Mouse (Mus musculus) forebrain, embryonic 13.5 days (tissue): ENCODE results near the gene Nek8. TPM values are rescaled to one million over a fixed set of nuclear protein-coding genes. Genes with fewer than 3 reads are reported as not detected.
A peak's percentile ranks its signal among the peaks of the same experiment; 100 is the strongest.
"Not testable (repeated sequence)": the region's sequence is repeated elsewhere in the genome, so short reads cannot be mapped to it uniquely, and the experiment has no call there.

Experiments
- ATAC-seq: fragments of 200-750 bp; cut with Nextera tagmentation; 2 replicates; pipeline ENCODE4 v1.8.0; 2017
- H3K27ac ChIP-seq: fragments of 300-500 bp; sonication (generic); 2 replicates; pipeline ENCODE4 v1.5.1; 2015; ENCODE audit warnings: inconsistent platforms, mild to moderate bottlenecking, moderate library complexity
- H3K27me3 ChIP-seq: fragments of 300-500 bp; sonication (generic); 2 replicates; pipeline ENCODE4 v1.6.1; 2015; ENCODE audit warnings: mild to moderate bottlenecking, inconsistent platforms
- H3K36me3 ChIP-seq: fragments of 300-500 bp; sonication (generic); 2 replicates; pipeline ENCODE4 v1.6.1; 2015; ENCODE audit warnings: mild to moderate bottlenecking, inconsistent platforms; ENCODE audit not compliant: poor library complexity, severe bottlenecking
- H3K4me1 ChIP-seq: fragments of 300-500 bp; sonication (generic); 2 replicates; pipeline ENCODE4 v1.6.1; 2015; ENCODE audit warnings: inconsistent platforms
- H3K4me2 ChIP-seq: fragments of 300-500 bp; sonication (generic); 2 replicates; pipeline ENCODE4 v1.6.1; 2015; ENCODE audit warnings: inconsistent platforms, mild to moderate bottlenecking, moderate library complexity
- H3K4me3 ChIP-seq: fragments of 300-500 bp; sonication (generic); 2 replicates; pipeline ENCODE4 v1.5.1; 2015; ENCODE audit warnings: mild to moderate bottlenecking, inconsistent platforms
- H3K9ac ChIP-seq: fragments of 300-500 bp; sonication (generic); 2 replicates; pipeline ENCODE4 v1.6.1; 2015; ENCODE audit warnings: mild to moderate bottlenecking, inconsistent platforms
- H3K9me3 ChIP-seq: fragments of 300-500 bp; sonication (generic); replicated peaks from 2 replicates; pipeline ENCODE4 v1.6.1; 2016; ENCODE audit warnings: inconsistent platforms
- WGBS: fragments of 180-500 bp; shearing (Covaris S2); methylation state at CpG from one replicate; pipeline ENCODE4 v1.1.7; 2015; 5-methylcytosine and 5-hydroxymethylcytosine counted together
- polyA plus RNA-seq: library from polyadenylated mRNA; unstranded; fragments of >200 nt; fragmentation: Nextera tagmentation; extraction: Ambion mirVana; gene quantifications from 2 replicates; pipeline ENCODE4 v1.2.1, GENCODE M21; 2015

Gene Nek8
- polyA plus RNA-seq, 1 experiment from 2014 or later: 5.4 TPM

GRCm38 (mm10) chr11:78152299-78153231 lies 23.9 kb downstream of the Nek8 start:
- peak; percentile 82 for ATAC-seq
- Histone ChIP-seq H3K4me2 (peak overlapping the region; percentile 7; the same call in 1 of the 2 replicates), H3K27ac (peak overlapping the region; percentile 75), H3K4me1 (peaks cover 28% of the 10 kb centered on the region), H3K9ac (peak overlapping the region; percentile 17; the same call in 1 of the 2 replicates), H3K27me3 (no peaks in the 10 kb centered on the region), H3K4me3 (no peak overlapping the region), H3K9me3 (no peaks in the 10 kb centered on the region), H3K36me3 (peaks cover 69% of the 10 kb centered on the region)
- WGBS: 52% methylated on average over 9 of the region's 9 CpGs

- H3K4me3 ChIP-seq: no peak overlapping the region
- peaks cover 69% of the 10 kb centered on the region for H3K36me3 ChIP-seq
- no peaks in the 10 kb centered on the region for H3K27me3 ChIP-seq
- no peak overlapping the region for H3K9ac ChIP-seq
- no peaks in the 10 kb centered on the region for H3K9me3 ChIP-seq
- 24% methylated on average over 1 of the region's 1 CpGs for WGBS
- H3K4me2 ChIP-seq: no peak overlapping the region
- ATAC-seq: no peak
- no peak overlapping the region for H3K27ac ChIP-seq
- peaks cover 26% of the 10 kb centered on the region for H3K4me1 ChIP-seq
These were observed 25.3 kb downstream of the Nek8 start for GRCm38 (mm10) chr11:78151161-78151560.

GRCm38 (mm10) chr11:78146707-78147543 lies 29.6 kb downstream of the Nek8 start:
- Histone ChIP-seq H3K27me3 (no peaks in the 10 kb centered on the region), H3K4me2 (no peak overlapping the region), H3K36me3 (peaks cover 77% of the 10 kb centered on the region), H3K9me3 (no peaks in the 10 kb centered on the region), H3K9ac (no peak overlapping the region), H3K4me1 (peaks cover 2% of the 10 kb centered on the region), H3K4me3 (no peak overlapping the region), H3K27ac (no peak overlapping the region)
- WGBS: 97% methylated on average over 6 of the region's 6 CpGs
- no peak for ATAC-seq

GRCm38 (mm10) chr11:78146168-78146567 lies 30.3 kb downstream of the Nek8 start:
- Histone ChIP-seq H3K4me1 (no peaks in the 10 kb centered on the region), H3K9me3 (no peaks in the 10 kb centered on the region), H3K4me2 (no peak overlapping the region), H3K36me3 (peaks cover 76% of the 10 kb centered on the region), H3K9ac (no peak overlapping the region), H3K27me3 (no peaks in the 10 kb centered on the region), H3K4me3 (no peak overlapping the region), H3K27ac (no peak overlapping the region)
- 87% methylated on average over 5 of the region's 5 CpGs for WGBS
- ATAC-seq: no peak

- Histone ChIP-seq H3K4me3 (no peak overlapping the region), H3K27ac (no peak overlapping the region), H3K9ac (no peak overlapping the region), H3K4me2 (no peak overlapping the region), H3K27me3 (no peaks in the 10 kb centered on the region), H3K4me1 (no peaks in the 10 kb centered on the region), H3K36me3 (peaks cover 55% of the 10 kb centered on the region), H3K9me3 (no peaks in the 10 kb centered on the region)
- WGBS: 86% methylated on average over 2 of the region's 2 CpGs
- ATAC-seq: no peak
These were observed 33.0 kb downstream of the Nek8 start for GRCm38 (mm10) chr11:78143520-78143919.

DNA sequence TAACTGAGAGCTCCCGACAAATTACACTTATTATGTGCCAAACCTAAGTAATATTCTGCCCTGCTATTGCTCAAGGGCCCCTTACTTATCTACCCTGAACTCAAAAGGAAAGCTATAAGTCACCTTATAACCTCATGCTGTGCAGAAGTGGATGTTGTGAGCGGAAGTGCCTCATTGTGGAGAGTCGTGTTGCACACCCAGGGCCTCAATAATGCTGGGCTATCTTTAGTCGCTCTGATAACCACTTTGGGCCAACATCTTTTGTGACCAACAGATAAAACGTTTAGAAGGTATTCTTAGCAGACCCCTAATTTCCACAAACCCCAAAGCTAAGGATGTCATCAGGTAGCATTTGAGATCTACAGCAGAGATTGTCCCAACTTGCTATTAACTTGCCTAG lies 35.8 kb downstream of the Nek8 start:
- Histone ChIP-seq H3K27me3 (no peaks in the 10 kb centered on the region), H3K9ac (no peak overlapping the region), H3K27ac (no peak overlapping the region), H3K4me3 (no peak overlapping the region), H3K36me3 (peaks cover 28% of the 10 kb centered on the region), H3K4me2 (no peak overlapping the region), H3K4me1 (0 out of 2 replicates have a peak, but pooled peaks cover 2% of the 10 kb centered on the region), H3K9me3 (no peaks in the 10 kb centered on the region)
- 91% methylated on average over 5 of the region's 5 CpGs for WGBS
- ATAC-seq: no peak

DNA sequence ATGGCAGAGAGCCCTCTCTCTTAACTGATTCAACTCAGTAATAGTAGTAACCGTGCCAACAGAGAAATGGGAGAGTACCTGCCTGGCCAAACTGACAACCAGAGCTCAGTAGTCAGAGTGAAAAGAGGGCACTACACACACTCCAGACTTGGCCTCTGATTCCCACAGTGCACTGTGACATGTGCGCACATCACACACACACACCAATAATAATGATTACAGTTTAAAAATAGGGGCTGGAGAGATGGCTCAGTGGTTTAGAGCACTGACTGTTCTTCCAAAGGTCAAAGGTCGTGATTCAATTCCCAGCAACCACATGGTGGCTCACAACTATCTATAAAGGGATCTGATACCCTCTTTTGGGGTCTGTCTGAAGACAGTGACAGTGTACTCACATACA lies 38.5 kb downstream of the Nek8 start:
- H3K36me3 ChIP-seq: peaks cover 1% of the 10 kb centered on the region
- H3K4me2 ChIP-seq: no peak overlapping the region
- 0 out of 2 replicates have a peak, but pooled peaks cover 2% of the 10 kb centered on the region for H3K4me1 ChIP-seq
- no peak overlapping the region for H3K27ac ChIP-seq
- ATAC-seq: no peak
- no peaks in the 10 kb centered on the region for H3K9me3 ChIP-seq
- H3K9ac ChIP-seq: no peak overlapping the region
- H3K27me3 ChIP-seq: no peaks in the 10 kb centered on the region
- no peak overlapping the region for H3K4me3 ChIP-seq
- WGBS: 95% methylated on average over 3 of the region's 3 CpGs

DNA sequence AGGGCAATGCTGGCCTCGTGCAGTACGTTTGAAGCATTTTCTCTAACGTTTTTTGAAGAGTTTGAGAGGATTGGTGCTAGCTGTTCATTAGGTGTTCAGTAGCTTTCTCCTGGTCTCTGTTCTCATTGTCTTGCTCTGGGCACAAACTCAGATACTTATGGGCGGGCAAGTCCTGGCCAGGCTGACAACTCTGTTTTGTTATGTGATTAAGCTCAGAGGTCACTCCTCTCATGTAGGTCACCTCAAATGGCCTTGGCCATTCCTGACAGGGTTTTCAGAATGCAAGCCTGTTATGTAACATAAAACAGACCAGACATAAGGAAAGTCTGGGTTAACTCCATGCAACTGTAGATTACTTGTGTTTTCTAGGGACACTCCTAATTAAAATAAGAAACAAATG lies 38.9 kb downstream of the Nek8 start:
- H3K9ac ChIP-seq: no peak overlapping the region
- 73% methylated on average over 4 of the region's 4 CpGs for WGBS
- no peaks in the 10 kb centered on the region for H3K36me3 ChIP-seq
- no peak for ATAC-seq
- no peak overlapping the region for H3K27ac ChIP-seq
- H3K4me1 ChIP-seq: 0 out of 2 replicates have a peak, but pooled peaks cover 2% of the 10 kb centered on the region
- no peak overlapping the region for H3K4me2 ChIP-seq
- H3K4me3 ChIP-seq: no peak overlapping the region
- no peaks in the 10 kb centered on the region for H3K9me3 ChIP-seq
- H3K27me3 ChIP-seq: no peaks in the 10 kb centered on the region

- Histone ChIP-seq H3K9ac (no peak overlapping the region), H3K4me1 (0 out of 2 replicates have a peak, but pooled peaks cover 2% of the 10 kb centered on the region), H3K4me2 (no peak overlapping the region), H3K9me3 (no peaks in the 10 kb centered on the region), H3K27ac (no peak overlapping the region), H3K4me3 (no peak overlapping the region), H3K27me3 (no peaks in the 10 kb centered on the region), H3K36me3 (no peaks in the 10 kb centered on the region; the same call in 1 of the 2 replicates)
- WGBS: 97% methylated on average over 1 of the region's 1 CpGs
- ATAC-seq: no peak
These were observed 40.3 kb downstream of the Nek8 start for GRCm38 (mm10) chr11:78136132-78136531.

GRCm38 (mm10) chr11:78135314-78135713 lies 41.2 kb downstream of the Nek8 start:
- H3K27ac ChIP-seq, H3K4me1 ChIP-seq, H3K9me3 ChIP-seq, ATAC-seq, H3K9ac ChIP-seq, H3K36me3 ChIP-seq, H3K27me3 ChIP-seq, H3K4me3 ChIP-seq, H3K4me2 ChIP-seq: not testable (repeated sequence)
- 87% methylated on average over 7 of the region's 7 CpGs for WGBS

- Histone ChIP-seq H3K36me3 (no peaks in the 10 kb centered on the region; the same call in 1 of the 2 replicates), H3K27ac (no peak overlapping the region), H3K27me3 (no peaks in the 10 kb centered on the region), H3K4me2 (no peak overlapping the region), H3K9ac (no peak overlapping the region), H3K9me3 (no peaks in the 10 kb centered on the region), H3K4me1 (peaks cover 5% of the 10 kb centered on the region), H3K4me3 (no peak overlapping the region)
- ATAC-seq: no peak
- 88% methylated on average over 3 of the region's 3 CpGs for WGBS
These were observed 42.1 kb downstream of the Nek8 start for GRCm38 (mm10) chr11:78134344-78134743.

DNA sequence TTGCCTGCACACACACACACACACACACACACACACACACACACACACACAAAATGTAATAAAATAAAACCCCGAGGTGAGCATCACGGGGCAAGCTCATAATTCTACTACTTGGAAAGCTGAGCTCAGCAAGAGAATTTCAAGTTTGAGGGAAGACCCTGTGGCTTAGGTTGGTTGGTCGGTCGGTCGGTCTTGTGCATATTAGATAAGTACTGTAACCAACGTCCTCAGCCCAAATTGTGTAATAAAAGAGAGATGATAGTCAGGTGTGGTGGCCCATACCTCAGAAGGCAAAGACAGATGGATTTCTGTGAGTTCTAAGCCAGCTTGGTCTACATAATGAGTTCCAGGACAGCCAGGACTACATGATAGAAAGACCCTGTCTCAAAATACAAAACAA lies 42.6 kb downstream of the Nek8 start:
- Histone ChIP-seq H3K27me3 (no peaks in the 10 kb centered on the region), H3K4me3 (no peak overlapping the region), H3K9me3 (no peaks in the 10 kb centered on the region), H3K27ac (no peak overlapping the region), H3K9ac (no peak overlapping the region), H3K4me1 (peaks cover 10% of the 10 kb centered on the region), H3K4me2 (no peak overlapping the region), H3K36me3 (no peaks in the 10 kb centered on the region; the same call in 1 of the 2 replicates)
- no peak for ATAC-seq
- WGBS: 92% methylated on average over 6 of the region's 6 CpGs
